Mouse (Mus musculus): ENCODE data around the gene Ubiad1. TPM values are rescaled to one million over a fixed set of nuclear protein-coding genes. Genes with fewer than 3 reads are reported as not detected.

Ubiad1 gene
- polyA plus RNA-seq, 1 experiment from 2014 or later = 22.9 TPM

- H3K27ac ChIP-seq (replicated peaks) = no peak overlapping the region
- WGBS = 74% methylated on average over 21 of the region's 21 CpGs
- no peak for DNase-seq (ENCODE audit: low spot score)
- no peaks in the 10 kb centered on the region for H3K36me3 ChIP-seq (replicated peaks)
- H3K9me3 ChIP-seq = no peaks in the 10 kb centered on the region
- H3K27me3 ChIP-seq (replicated peaks; ENCODE audit: low read depth, poor library complexity, severe bottlenecking) = peaks cover 30% of the 10 kb centered on the region; the same call in 1 of the 2 replicates
- peaks cover 34% of the 10 kb centered on the region for H3K4me1 ChIP-seq
- H3K4me3 ChIP-seq = no peak overlapping the region
Observed at GRCm38 (mm10) chr4:148391714-148392310, 52.8 kb downstream of the Ubiad1 start.

GRCm38 (mm10) chr4:148389635-148390034 lies 54.9 kb downstream of the Ubiad1 start:
- DNase-seq (ENCODE audit: low spot score) = no peak
- Histone ChIP-seq H3K27me3 (replicated peaks; ENCODE audit: low read depth, poor library complexity, severe bottlenecking) (peaks cover 35% of the 10 kb centered on the region; the same call in 1 of the 2 replicates), H3K36me3 (replicated peaks) (no peaks in the 10 kb centered on the region), H3K4me1 (peaks cover 44% of the 10 kb centered on the region), H3K4me3 (no peak overlapping the region), H3K27ac (replicated peaks) (no peak overlapping the region), H3K9me3 (no peaks in the 10 kb centered on the region)
- WGBS = 79% methylated on average over 7 of the region's 7 CpGs

GRCm38 (mm10) chr4:148389047-148389446 lies 55.5 kb downstream of the Ubiad1 start:
- 70% methylated on average over 6 of the region's 6 CpGs for WGBS
- Histone ChIP-seq H3K36me3 (replicated peaks) (no peaks in the 10 kb centered on the region), H3K27me3 (replicated peaks; ENCODE audit: low read depth, poor library complexity, severe bottlenecking) (peaks cover 29% of the 10 kb centered on the region; the same call in 1 of the 2 replicates), H3K4me3 (no peak overlapping the region), H3K4me1 (peaks cover 46% of the 10 kb centered on the region), H3K9me3 (no peaks in the 10 kb centered on the region), H3K27ac (replicated peaks) (no peak overlapping the region)
- DNase-seq (ENCODE audit: low spot score) = no peak

- Histone ChIP-seq H3K4me1 (peaks cover 36% of the 10 kb centered on the region), H3K4me3 (no peak overlapping the region), H3K27ac (replicated peaks) (peak overlapping the region; percentile 67), H3K36me3 (replicated peaks) (no peaks in the 10 kb centered on the region), H3K27me3 (replicated peaks; ENCODE audit: low read depth, poor library complexity, severe bottlenecking) (0 out of 2 replicates have a peak, but pooled peaks cover 9% of the 10 kb centered on the region), H3K9me3 (0 out of 2 replicates have a peak, but pooled peaks cover 14% of the 10 kb centered on the region)
- 85% methylated on average over 7 of the region's 7 CpGs for WGBS
- no peak for DNase-seq (ENCODE audit: low spot score)
Observed at GRCm38 (mm10) chr4:148385269-148385668, 59.3 kb downstream of the Ubiad1 start.

Other genes with a start within 250 kb of the Ubiad1 start
- 1.1 and 1.7 TPM in 2 replicates for gene Disp3, start 156.8 kb downstream of the Ubiad1 start, polyA plus RNA-seq (2016; fragmentation: Nextera tagmentation; extraction: Ambion mirVana)
- gene Mtor, start 3.8 kb upstream of the Ubiad1 start, polyA plus RNA-seq (2016; fragmentation: Nextera tagmentation; extraction: Ambion mirVana) = 20.7 and 23.7 TPM in 2 replicates
- gene Angptl7, start 55.7 kb upstream of the Ubiad1 start, polyA plus RNA-seq (2016; fragmentation: Nextera tagmentation; extraction: Ambion mirVana) = 0.23 and 0.37 TPM in 2 replicates
- 98.8 and 108 TPM in 2 replicates for gene Exosc10, start 113.7 kb upstream of the Ubiad1 start, polyA plus RNA-seq (2016; fragmentation: Nextera tagmentation; extraction: Ambion mirVana)
- gene Srm, start 146.7 kb upstream of the Ubiad1 start, polyA plus RNA-seq (2016; fragmentation: Nextera tagmentation; extraction: Ambion mirVana) = 248 and 267 TPM in 2 replicates
- 0.35 TPM in 1 of 2 replicates, not detected in the other for gene Masp2, start 157.8 kb upstream of the Ubiad1 start, polyA plus RNA-seq (2016; fragmentation: Nextera tagmentation; extraction: Ambion mirVana)
- gene Tardbp, start 182.2 kb upstream of the Ubiad1 start, polyA plus RNA-seq (2016; fragmentation: Nextera tagmentation; extraction: Ambion mirVana) = 450 and 455 TPM in 2 replicates
- not detected in 2 replicates for gene Gm572, start 198.5 kb upstream of the Ubiad1 start, polyA plus RNA-seq (2016; fragmentation: Nextera tagmentation; extraction: Ambion mirVana)